Mouse (Mus musculus) adrenal gland, postnatal 0 days (tissue): ENCODE results near the gene Vmn2r94. TPM values are rescaled to one million over a fixed set of nuclear protein-coding genes. Genes with fewer than 3 reads are reported as not detected.

Experiments used
- polyA plus RNA-seq: library from polyadenylated mRNA; unstranded; fragments of >200 nt; fragmentation: Nextera tagmentation; extraction: Ambion mirVana; gene quantifications from 2 replicates; pipeline ENCODE4 v1.2.1, GENCODE M21; 2015

The Vmn2r94 gene
- not detected in 2 replicates for polyA plus RNA-seq

GRCm38 (mm10) chr17:18277656-18278055 lies at the start of gene Vmn2r94:
TSS of gene Vmn2r94 (minus strand) at chr17:18277756.

GRCm38 (mm10) chr17:18297799-18298198 lies 20.2 kb upstream of the Vmn2r94 start, which contains the start of gene Vmn2r93:
TSS of gene Vmn2r93 (plus strand) at chr17:18298099.

Other genes starting within 250 kb of the Vmn2r94 start
- gene Vmn2r124, start 228.3 kb downstream of the Vmn2r94 start, polyA plus RNA-seq: not detected in 2 replicates
- not detected in 2 replicates for gene Vmn2r91, start 192.7 kb downstream of the Vmn2r94 start, polyA plus RNA-seq
- not detected in 2 replicates for gene Vmn2r92, start 125.9 kb downstream of the Vmn2r94 start, polyA plus RNA-seq
- gene Vmn2r93, start 20.3 kb upstream of the Vmn2r94 start, polyA plus RNA-seq: not detected in 2 replicates
- not detected in 2 replicates for gene Vmn2r95, start 146.3 kb upstream of the Vmn2r94 start, polyA plus RNA-seq